Mouse (Mus musculus): ENCODE measurements around the gene Upf1. TPM values are rescaled to one million over a fixed set of nuclear protein-coding genes. Genes with fewer than 3 reads are reported as not detected.

Upf1 gene
- 3.9 TPM for polyA plus RNA-seq (2014; fragmentation: Illumina TruSeq; extraction: RNeasy Lipid Tissue Mini Kit (QIAGEN cat#74804); ENCODE audit: low read depth, low replicate concordance)

DNA sequence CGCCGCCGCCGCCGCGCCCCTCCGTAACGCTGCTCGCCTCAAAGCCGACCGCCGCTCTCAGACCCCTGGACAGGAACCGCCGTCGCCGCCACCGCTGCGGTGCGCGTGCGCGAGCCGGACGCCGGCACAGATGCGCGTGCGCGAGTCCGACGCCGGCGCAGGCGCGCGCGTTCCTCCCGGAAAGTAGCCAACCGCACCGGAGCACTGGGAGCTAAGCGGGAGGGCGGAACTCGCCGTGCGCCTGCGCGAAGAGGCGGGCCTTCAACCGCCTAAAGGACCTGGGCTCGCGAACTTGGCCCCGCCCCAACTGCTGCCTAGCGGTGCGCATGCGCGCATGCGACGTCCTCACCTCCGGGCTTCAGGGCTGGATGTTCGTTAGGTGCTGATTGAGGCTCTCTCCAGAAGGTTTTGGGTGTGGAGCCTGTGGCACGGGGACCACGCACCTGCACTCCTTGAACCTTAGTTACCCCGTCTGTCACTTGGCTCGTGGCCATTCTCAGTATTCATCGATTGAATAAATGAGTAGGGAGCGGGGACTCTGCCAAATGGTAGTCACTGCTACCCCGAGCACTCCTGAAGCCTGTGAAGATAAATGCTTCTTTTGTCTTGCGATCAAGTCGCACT is at the start of gene Upf1:
Gene Upf1, minus strand, starts transcription at position 85 of the 624 bp plus-strand sequence.

DNA sequence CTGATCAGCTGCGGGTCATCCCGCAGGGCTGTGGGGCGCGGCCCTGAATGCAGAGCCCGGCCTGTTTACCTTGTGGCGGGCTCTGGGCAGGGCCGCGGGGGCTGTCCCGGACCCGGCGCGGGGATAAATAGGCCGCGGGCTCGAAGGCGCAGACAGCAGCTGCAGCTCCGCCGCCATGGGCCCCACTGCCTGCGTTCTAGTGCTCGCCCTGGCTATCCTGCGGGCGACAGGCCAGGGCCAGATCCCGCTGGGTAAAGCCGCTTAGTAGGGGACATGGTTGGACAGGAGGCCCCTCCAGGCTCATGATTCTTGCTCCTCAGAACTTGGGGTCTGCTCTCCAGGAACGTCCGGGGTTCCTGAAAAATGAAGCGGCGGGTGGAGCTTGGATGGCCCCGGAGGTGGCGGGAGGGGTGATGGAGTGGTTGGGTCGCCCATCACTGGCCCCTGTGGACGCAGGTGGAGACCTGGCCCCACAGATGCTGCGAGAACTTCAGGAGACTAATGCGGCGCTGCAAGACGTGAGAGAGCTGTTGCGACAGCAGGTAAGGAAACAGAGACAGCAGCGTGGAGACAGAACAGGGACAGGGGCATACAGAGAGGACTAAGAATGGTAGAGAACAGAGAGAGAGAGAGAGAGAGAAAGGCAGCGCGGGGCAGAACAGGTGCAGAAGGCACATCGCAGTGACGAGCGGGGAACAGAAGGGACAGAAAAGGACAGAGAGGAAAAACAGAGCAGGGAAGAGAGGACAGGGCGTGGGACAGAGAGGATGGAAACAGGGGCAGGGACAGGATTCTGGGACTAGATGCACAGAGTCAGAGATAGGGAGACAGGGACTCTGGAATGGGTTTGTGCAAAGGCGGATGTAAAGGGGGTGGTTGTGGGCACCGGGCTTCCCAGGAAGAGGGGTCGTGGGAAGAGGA is 20.6 kb upstream of the Upf1 start, which contains the start of gene Comp:
Gene Comp, plus strand, starts transcription at position 162 of the 921 bp plus-strand sequence.

DNA sequence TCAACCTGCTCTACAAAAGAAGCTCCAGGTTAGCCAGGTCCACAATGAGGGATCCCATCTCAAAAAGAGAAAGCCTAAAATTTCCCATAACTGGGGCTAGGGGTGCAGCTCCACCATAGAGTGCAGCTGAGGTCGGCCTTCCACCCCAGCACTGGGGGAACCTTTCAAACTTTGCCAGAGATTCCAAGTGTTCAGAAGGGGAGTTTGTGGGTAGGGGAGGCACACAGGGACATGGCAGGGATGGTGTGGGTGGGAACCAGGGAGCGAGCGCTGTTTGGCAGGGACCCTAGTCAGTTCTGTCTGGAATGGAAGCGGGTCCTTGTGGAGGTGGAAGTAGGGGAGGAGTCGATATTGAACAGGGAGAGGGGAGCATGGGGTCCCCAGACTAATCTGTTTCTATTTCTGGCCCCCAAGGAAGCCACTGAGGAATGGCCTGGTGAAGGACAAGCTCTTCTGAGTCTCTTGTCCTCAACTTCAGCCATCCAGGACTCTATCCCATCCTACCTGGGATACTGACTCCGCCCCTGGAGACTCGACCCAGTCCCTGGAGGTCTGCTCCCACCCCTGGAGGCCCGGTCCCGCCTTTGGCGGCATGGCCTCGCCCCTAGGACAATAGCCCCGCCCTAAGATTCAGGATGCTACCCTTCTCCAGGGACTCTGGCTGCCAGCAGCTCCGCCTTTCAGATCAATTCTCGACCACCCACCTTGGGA is 23.8 kb downstream of the Upf1 start, which contains the start of gene Gdf1:
Gene Gdf1, plus strand, starts transcription at position 694 of the 711 bp plus-strand sequence.

DNA sequence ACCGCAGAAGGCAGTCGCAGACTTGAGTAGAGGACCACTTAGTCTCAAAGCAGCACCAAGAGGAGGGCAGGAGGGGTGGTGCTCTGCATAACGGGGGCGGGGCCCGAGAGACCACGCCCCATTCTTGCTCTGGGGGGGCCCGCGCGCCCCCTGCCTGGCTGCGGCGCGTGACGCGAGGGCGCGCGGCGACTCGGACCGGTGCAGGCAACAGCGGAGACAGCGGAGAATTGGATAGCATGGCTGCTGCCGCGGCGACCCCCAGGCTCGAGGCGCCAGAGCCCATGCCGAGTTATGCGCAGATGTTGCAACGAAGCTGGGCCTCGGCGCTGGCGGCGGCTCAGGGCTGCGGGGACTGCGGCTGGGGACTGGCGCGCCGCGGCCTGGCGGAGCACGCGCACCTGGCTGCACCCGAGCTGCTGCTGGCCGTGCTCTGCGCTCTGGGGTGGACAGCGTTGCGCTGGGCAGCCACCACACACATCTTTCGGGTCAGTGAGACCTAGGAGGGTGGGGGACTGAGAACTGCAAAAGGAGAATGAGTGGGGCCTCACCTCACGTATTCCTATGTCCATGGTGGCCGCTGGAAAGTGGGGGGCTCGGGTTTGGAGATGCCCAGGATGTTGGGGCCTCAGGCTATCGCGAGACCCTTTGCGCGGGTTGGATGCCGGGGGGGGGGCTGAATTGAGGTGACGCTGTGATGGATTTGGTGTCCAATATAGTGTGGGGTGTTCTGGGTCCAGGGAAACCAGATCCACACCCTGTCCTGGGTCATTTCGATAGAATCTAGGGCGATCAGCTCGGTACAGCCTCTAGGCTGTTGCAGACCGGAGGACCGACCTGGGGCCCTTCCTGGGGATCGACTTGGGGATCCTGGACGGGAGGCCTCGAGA is 37.2 kb downstream of the Upf1 start, which contains the start of gene Cers1:
Gene Cers1, plus strand, starts transcription at position 152 of the 887 bp plus-strand sequence.

DNA sequence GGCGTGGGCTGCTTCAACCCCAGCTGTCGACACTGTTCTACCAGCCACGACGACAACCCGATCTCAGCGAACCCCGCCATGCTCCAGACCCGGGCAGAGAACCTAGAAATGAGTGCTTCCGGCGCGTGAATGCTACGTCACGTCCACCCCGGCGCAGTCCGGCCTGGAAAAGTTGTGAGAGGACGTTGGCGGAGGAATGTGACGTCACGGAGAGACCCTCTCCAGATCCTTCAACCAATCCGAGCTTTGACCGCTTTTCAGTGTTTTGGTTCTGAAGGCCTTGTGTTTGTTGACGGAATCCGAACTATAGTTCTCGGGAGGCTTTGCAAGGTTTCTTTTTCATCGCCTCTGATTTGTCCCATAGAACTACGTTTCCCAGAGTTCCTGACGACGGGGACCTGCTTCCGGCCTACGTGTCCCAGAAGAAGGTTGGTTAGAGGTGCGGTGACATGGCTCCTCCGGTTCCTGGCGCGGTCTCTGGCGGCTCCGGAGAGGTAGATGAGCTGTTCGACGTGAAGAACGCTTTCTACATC is 50.7 kb downstream of the Upf1 start, which contains the start of the genes Ddx49 and Cope:
Gene Ddx49, minus strand, starts transcription at position 132 of the 533 bp plus-strand sequence.
Gene Cope, plus strand, starts transcription at position 161 of the 533 bp plus-strand sequence.

DNA sequence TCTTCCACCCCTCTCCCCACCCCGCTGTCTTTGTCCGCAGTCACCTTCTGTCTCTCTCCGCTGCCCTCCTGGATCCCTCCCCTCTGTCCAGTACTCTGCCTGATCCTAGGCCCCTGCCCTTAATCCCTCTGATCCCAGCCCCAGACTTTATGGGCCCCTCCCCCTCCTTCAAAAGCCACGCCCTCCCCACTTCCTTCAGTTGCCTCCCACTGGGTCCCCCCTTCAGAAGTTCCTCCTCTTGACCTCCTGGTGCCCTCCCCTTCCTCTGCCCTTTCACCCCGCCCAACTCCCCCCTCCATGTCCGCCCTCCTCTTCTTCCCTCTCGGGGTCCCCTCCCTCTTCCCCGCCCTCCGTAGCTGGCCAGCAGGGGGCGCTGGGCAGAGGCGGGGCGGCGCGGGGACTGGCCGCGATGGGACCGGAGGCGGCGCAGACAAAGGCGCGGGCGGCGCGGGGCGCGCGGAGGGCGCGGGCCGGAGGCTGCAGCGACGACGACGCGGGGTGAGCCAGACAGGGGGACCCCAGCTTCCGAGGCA is 70.4 kb downstream of the Upf1 start, which contains the start of gene Homer3:
Gene Homer3, plus strand, starts transcription at position 225 of the 533 bp plus-strand sequence.

Other genes with a start within 250 kb of the Upf1 start
- 0.62 TPM for gene Ncan, start 232.4 kb downstream of the Upf1 start, polyA plus RNA-seq (2014; fragmentation: Illumina TruSeq; extraction: RNeasy Lipid Tissue Mini Kit (QIAGEN cat#74804); ENCODE audit: low read depth, low replicate concordance)
- 0.80 TPM for gene Nr2c2ap, start 221.9 kb downstream of the Upf1 start, polyA plus RNA-seq (2014; fragmentation: Illumina TruSeq; extraction: RNeasy Lipid Tissue Mini Kit (QIAGEN cat#74804); ENCODE audit: low read depth, low replicate concordance)
- gene Rfxank, start 214.1 kb downstream of the Upf1 start, polyA plus RNA-seq (2014; fragmentation: Illumina TruSeq; extraction: RNeasy Lipid Tissue Mini Kit (QIAGEN cat#74804); ENCODE audit: low read depth, low replicate concordance), result 0.57 TPM
- 10.0 TPM for gene Borcs8, start 213.8 kb downstream of the Upf1 start, polyA plus RNA-seq (2014; fragmentation: Illumina TruSeq; extraction: RNeasy Lipid Tissue Mini Kit (QIAGEN cat#74804); ENCODE audit: low read depth, low replicate concordance)
- gene Mef2b, start 213.6 kb downstream of the Upf1 start, polyA plus RNA-seq (2014; fragmentation: Illumina TruSeq; extraction: RNeasy Lipid Tissue Mini Kit (QIAGEN cat#74804); ENCODE audit: low read depth, low replicate concordance), result not detected
- gene Tmem161a, start 180.9 kb downstream of the Upf1 start, polyA plus RNA-seq (2014; fragmentation: Illumina TruSeq; extraction: RNeasy Lipid Tissue Mini Kit (QIAGEN cat#74804); ENCODE audit: low read depth, low replicate concordance), result 1.4 TPM
- 0.84 TPM for gene Slc25a42, start 141.0 kb downstream of the Upf1 start, polyA plus RNA-seq (2014; fragmentation: Illumina TruSeq; extraction: RNeasy Lipid Tissue Mini Kit (QIAGEN cat#74804); ENCODE audit: low read depth, low replicate concordance)
- gene Sugp2, start 119.1 kb downstream of the Upf1 start, polyA plus RNA-seq (2014; fragmentation: Illumina TruSeq; extraction: RNeasy Lipid Tissue Mini Kit (QIAGEN cat#74804); ENCODE audit: low read depth, low replicate concordance), result 123 TPM
- 0.36 TPM for gene Armc6, start 118.8 kb downstream of the Upf1 start, polyA plus RNA-seq (2014; fragmentation: Illumina TruSeq; extraction: RNeasy Lipid Tissue Mini Kit (QIAGEN cat#74804); ENCODE audit: low read depth, low replicate concordance)
- gene Homer3, start 70.5 kb downstream of the Upf1 start, polyA plus RNA-seq (2014; fragmentation: Illumina TruSeq; extraction: RNeasy Lipid Tissue Mini Kit (QIAGEN cat#74804); ENCODE audit: low read depth, low replicate concordance), result 0.17 TPM
- 10.8 TPM for gene Ddx49, start 50.8 kb downstream of the Upf1 start, polyA plus RNA-seq (2014; fragmentation: Illumina TruSeq; extraction: RNeasy Lipid Tissue Mini Kit (QIAGEN cat#74804); ENCODE audit: low read depth, low replicate concordance)
- 1.9 TPM for gene Cope, start 50.8 kb downstream of the Upf1 start, polyA plus RNA-seq (2014; fragmentation: Illumina TruSeq; extraction: RNeasy Lipid Tissue Mini Kit (QIAGEN cat#74804); ENCODE audit: low read depth, low replicate concordance)
- gene Cers1, start 37.5 kb downstream of the Upf1 start, polyA plus RNA-seq (2014; fragmentation: Illumina TruSeq; extraction: RNeasy Lipid Tissue Mini Kit (QIAGEN cat#74804); ENCODE audit: low read depth, low replicate concordance), result not detected
- gene Gdf1, start 23.5 kb downstream of the Upf1 start, polyA plus RNA-seq (2014; fragmentation: Illumina TruSeq; extraction: RNeasy Lipid Tissue Mini Kit (QIAGEN cat#74804); ENCODE audit: low read depth, low replicate concordance), result not detected
- gene Comp, start 20.3 kb upstream of the Upf1 start, polyA plus RNA-seq (2014; fragmentation: Illumina TruSeq; extraction: RNeasy Lipid Tissue Mini Kit (QIAGEN cat#74804); ENCODE audit: low read depth, low replicate concordance), result 3.0 TPM
- 1.0 TPM for gene Crtc1, start 86.3 kb upstream of the Upf1 start, polyA plus RNA-seq (2014; fragmentation: Illumina TruSeq; extraction: RNeasy Lipid Tissue Mini Kit (QIAGEN cat#74804); ENCODE audit: low read depth, low replicate concordance)
- gene Klhl26, start 123.7 kb upstream of the Upf1 start, polyA plus RNA-seq (2014; fragmentation: Illumina TruSeq; extraction: RNeasy Lipid Tissue Mini Kit (QIAGEN cat#74804); ENCODE audit: low read depth, low replicate concordance), result 0.74 TPM
- 1.8 TPM for gene Tmem59l, start 134.1 kb upstream of the Upf1 start, polyA plus RNA-seq (2014; fragmentation: Illumina TruSeq; extraction: RNeasy Lipid Tissue Mini Kit (QIAGEN cat#74804); ENCODE audit: low read depth, low replicate concordance)
- 0.74 TPM for gene Crlf1, start 139.9 kb upstream of the Upf1 start, polyA plus RNA-seq (2014; fragmentation: Illumina TruSeq; extraction: RNeasy Lipid Tissue Mini Kit (QIAGEN cat#74804); ENCODE audit: low read depth, low replicate concordance)
- gene Rex1bd, start 153.5 kb upstream of the Upf1 start, polyA plus RNA-seq (2014; fragmentation: Illumina TruSeq; extraction: RNeasy Lipid Tissue Mini Kit (QIAGEN cat#74804); ENCODE audit: low read depth, low replicate concordance), result not detected
- 3.6 TPM for gene Uba52, start 157.5 kb upstream of the Upf1 start, polyA plus RNA-seq (2014; fragmentation: Illumina TruSeq; extraction: RNeasy Lipid Tissue Mini Kit (QIAGEN cat#74804); ENCODE audit: low read depth, low replicate concordance)
- 3.0 TPM for gene Fkbp8, start 174.4 kb upstream of the Upf1 start, polyA plus RNA-seq (2014; fragmentation: Illumina TruSeq; extraction: RNeasy Lipid Tissue Mini Kit (QIAGEN cat#74804); ENCODE audit: low read depth, low replicate concordance)
- 6.7 TPM for gene Kxd1, start 174.7 kb upstream of the Upf1 start, polyA plus RNA-seq (2014; fragmentation: Illumina TruSeq; extraction: RNeasy Lipid Tissue Mini Kit (QIAGEN cat#74804); ENCODE audit: low read depth, low replicate concordance)
- gene Ell, start 186.2 kb upstream of the Upf1 start, polyA plus RNA-seq (2014; fragmentation: Illumina TruSeq; extraction: RNeasy Lipid Tissue Mini Kit (QIAGEN cat#74804); ENCODE audit: low read depth, low replicate concordance), result 1.3 TPM
- 0.83 TPM for gene Isyna1, start 241.1 kb upstream of the Upf1 start, polyA plus RNA-seq (2014; fragmentation: Illumina TruSeq; extraction: RNeasy Lipid Tissue Mini Kit (QIAGEN cat#74804); ENCODE audit: low read depth, low replicate concordance)